ENCODE assay signal across 8 mouse cellular contexts in the genomic region with DNA sequence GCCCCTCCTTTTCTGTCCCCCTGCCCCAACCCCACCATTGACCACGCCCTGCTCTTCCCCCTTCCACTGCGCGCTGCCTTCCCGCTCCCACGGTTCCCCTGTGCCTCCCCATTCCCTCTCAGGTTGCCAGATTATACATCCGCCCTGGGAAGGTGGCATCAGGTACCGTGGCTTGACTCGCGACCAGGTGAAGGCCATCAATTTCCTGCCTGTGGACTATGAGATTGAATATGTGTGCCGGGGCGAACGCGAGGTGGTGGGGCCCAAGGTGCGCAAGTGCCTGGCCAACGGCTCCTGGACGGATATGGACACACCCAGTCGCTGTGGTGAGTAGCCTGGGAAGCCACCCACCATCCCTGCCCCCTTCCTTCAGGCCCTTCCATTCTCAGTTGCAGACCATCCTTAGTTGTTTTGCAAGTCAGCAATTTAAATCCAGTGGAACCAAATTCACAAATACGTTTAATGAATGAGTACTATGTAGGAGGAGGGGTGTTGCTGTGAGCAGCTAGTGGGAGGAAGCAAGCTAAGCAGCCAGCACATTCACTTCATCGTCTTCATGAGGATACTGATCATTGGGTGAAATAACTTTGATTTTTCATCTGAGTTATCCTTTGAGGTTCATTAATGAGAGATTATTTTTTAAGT. TPM values are rescaled to one million over a fixed set of nuclear protein-coding genes. Genes with fewer than 3 reads are reported as not detected.
DNase-seq lines count a peak whose midpoint lies in the region; ATAC-seq and TF ChIP-seq lines count a peak whose summit lies in the region.

No protein-coding gene starts in this region.

- no peak for ATAC-seq in lung, embryonic 14.5 days (ENCODE audit: insufficient read depth)
- no peak for ATAC-seq in hindbrain, postnatal 0 days
- no peak for ATAC-seq in monocyte, adult 5-6 weeks (replicated peaks; ENCODE audit: insufficient number of reproducible peaks, low FRiP score, low TSS enrichment, poor library complexity, severe bottlenecking)
- ATAC-seq in granulocyte monocyte progenitor cell, adult 5-6 weeks (replicated peaks; ENCODE audit: poor library complexity, severe bottlenecking): no peak

- H3K27ac ChIP-seq in lung, embryonic 14.5 days (ENCODE audit: low read depth): no peak overlapping the region
- peak overlapping the region; percentile 97 for H3K27ac ChIP-seq in hindbrain, postnatal 0 days
- no peak overlapping the region for H3K27ac ChIP-seq in olfactory bulb, adult 2 months (ENCODE audit: insufficient read depth, low read depth, low read length)

- no peak for TF ChIP-seq CTCF in lung, embryonic 14.5 days (IDR thresholded peaks at IDR 0.05; ENCODE audit: low read depth)
- no peak for TF ChIP-seq CTCF in hindbrain, postnatal 0 days (IDR thresholded peaks at IDR 0.05; ENCODE audit: low read depth)
- no peak for TF ChIP-seq CTCF in olfactory bulb, adult 2 months (IDR thresholded peaks at IDR 0.05; ENCODE audit: insufficient read depth, low read depth, low read length)

- H3K9ac ChIP-seq in lung, embryonic 14.5 days: peak overlapping the region; percentile 87
- H3K9ac ChIP-seq in hindbrain, postnatal 0 days (replicated peaks; ENCODE audit: low read length): peak overlapping the region; percentile 99

- 0 out of 2 replicates have a peak, but pooled peaks cover 6% of the 10 kb centered on the region for H3K4me1 ChIP-seq in lung, embryonic 14.5 days (ENCODE audit: insufficient read depth)
- H3K4me1 ChIP-seq in hindbrain, postnatal 0 days (ENCODE audit: insufficient read depth, low read length): peaks cover 14% of the 10 kb centered on the region
- H3K4me1 ChIP-seq in olfactory bulb, adult 2 months (ENCODE audit: control insufficient read depth, insufficient read depth, low read length): peaks cover 20% of the 10 kb centered on the region

- H3K36me3 ChIP-seq in lung, embryonic 14.5 days (ENCODE audit: insufficient read depth): no peaks in the 10 kb centered on the region
- H3K36me3 ChIP-seq in hindbrain, postnatal 0 days (ENCODE audit: insufficient read depth, low read length): peaks cover 1% of the 10 kb centered on the region; the same call in 1 of the 2 replicates

- peak overlapping the region; percentile 79; the same call in 1 of the 2 replicates for H3K4me3 ChIP-seq in lung, embryonic 14.5 days (ENCODE audit: low read depth, low read length)
- H3K4me3 ChIP-seq in hindbrain, postnatal 0 days (ENCODE audit: low read length): peak overlapping the region; percentile 91
- H3K4me3 ChIP-seq in olfactory bulb, adult 2 months (ENCODE audit: insufficient read depth, low read depth, low read length): peak overlapping the region; percentile 95

- DNase-seq in lung, embryonic 14.5 days: no peak
- no peak for DNase-seq in lung, postnatal 14 days
- DNase-seq in cerebellum, postnatal 14 days: peak; percentile 29 to 44
- no peak for DNase-seq in hindbrain, postnatal 0 days (ENCODE audit: low spot score)
- no peak for DNase-seq in left cerebral cortex, postnatal 4 days

- H3K4me2 ChIP-seq in lung, embryonic 14.5 days: peak overlapping the region; percentile 86
- H3K4me2 ChIP-seq in hindbrain, postnatal 0 days (ENCODE audit: low read depth, low read length): peak overlapping the region; percentile 76

- no peaks in the 10 kb centered on the region for H3K9me3 ChIP-seq in lung, embryonic 14.5 days (ENCODE audit: low read depth, low read length)
- H3K9me3 ChIP-seq in hindbrain, postnatal 0 days (ENCODE audit: low read length): no peaks in the 10 kb centered on the region

- no peaks in the 10 kb centered on the region; the same call in 1 of the 2 replicates for H3K27me3 ChIP-seq in lung, embryonic 14.5 days (ENCODE audit: insufficient read depth, low read length)
- H3K27me3 ChIP-seq in hindbrain, postnatal 0 days (ENCODE audit: insufficient read depth, low read length): no peaks in the 10 kb centered on the region

- 24% methylated on average over 19 of the region's 19 CpGs for WGBS in lung, embryonic 14.5 days
- 14% methylated on average over 19 of the region's 19 CpGs for WGBS in hindbrain, postnatal 0 days
- WGBS in olfactory bulb, adult 2 months: 31% methylated on average over 19 of the region's 19 CpGs

- no peak for TF ChIP-seq POLR2A in olfactory bulb, adult 2 months (IDR thresholded peaks at IDR 0.05; ENCODE audit: insufficient read depth, low read depth, low read length)

- intact Hi-C loops in left cerebral cortex, postnatal 4 days (cut with DNase I): loop anchor here (2.0 to 5.0 kb wide), 2 partner anchors 45 to 100 kb away; no protein-coding TSS in a partner anchor

RNA-seq across cellular contexts. Expression of a gene that starts 1.7 kb away (rescaled TPM):
- polyA plus RNA-seq in lung, embryonic 14.5 days (2014; fragmentation: Nextera tagmentation; extraction: Ambion mirVana): 7.0 and 8.8 TPM in 2 replicates
- 519 and 527 TPM in 2 replicates for total RNA-seq in hindbrain, postnatal 0 days (2014; rRNA removed)
- polyA plus RNA-seq in hindbrain, postnatal 0 days (2015; fragmentation: Nextera tagmentation; extraction: Ambion mirVana): 93.4 and 98.3 TPM in 2 replicates
- 220 and 221 TPM in 2 replicates for polyA plus RNA-seq in olfactory bulb, adult 2 months (2012; ENCODE audit: insufficient read depth, insufficient read length, low replicate concordance, missing spikeins)
- total RNA-seq in left cerebral cortex, postnatal 4 days (2021): 100 to 1,000 TPM; 430 to 482 TPM
- 20.1 to 24.2 TPM (median 24.1 TPM) in 3 replicates for total RNA-seq in monocyte, adult 5-6 weeks (2017)
- 1.3 and 2.0 TPM in 2 replicates for total RNA-seq in granulocyte monocyte progenitor cell, adult 5-6 weeks (2014; fragmentation: Nextera tagmentation)
- 0.57 and 1.7 TPM in 2 replicates for total RNA-seq in granulocyte monocyte progenitor cell, adult 5-6 weeks (2017)

RNA-seq across cellular contexts. Expression of a gene that starts 24.3 kb away (rescaled TPM):
- 0.11 and 0.13 TPM in 2 replicates for polyA plus RNA-seq in lung, embryonic 14.5 days (2014; fragmentation: Nextera tagmentation; extraction: Ambion mirVana)
- total RNA-seq in hindbrain, postnatal 0 days (2014; rRNA removed): 0.52 TPM in 1 of 2 replicates, not detected in the other
- 1.5 and 1.7 TPM in 2 replicates for polyA plus RNA-seq in hindbrain, postnatal 0 days (2015; fragmentation: Nextera tagmentation; extraction: Ambion mirVana)
- not detected in 2 replicates for polyA plus RNA-seq in olfactory bulb, adult 2 months (2012; ENCODE audit: insufficient read depth, insufficient read length, low replicate concordance, missing spikeins)
- total RNA-seq in left cerebral cortex, postnatal 4 days (2021): under 1 TPM in 1 of 2 experiments, not detected in 1; 0.20 TPM
- total RNA-seq in monocyte, adult 5-6 weeks (2017): not detected in 3 replicates
- not detected in 2 replicates for total RNA-seq in granulocyte monocyte progenitor cell, adult 5-6 weeks (2014; fragmentation: Nextera tagmentation)
- not detected in 2 replicates for total RNA-seq in granulocyte monocyte progenitor cell, adult 5-6 weeks (2017)

RNA-seq across cellular contexts. Expression of a gene that starts 40.8 kb away (rescaled TPM):
- 0.34 TPM in 1 of 2 replicates, not detected in the other for polyA plus RNA-seq in lung, embryonic 14.5 days (2014; fragmentation: Nextera tagmentation; extraction: Ambion mirVana)
- not detected in 2 replicates for total RNA-seq in hindbrain, postnatal 0 days (2014; rRNA removed)
- not detected in 2 replicates for polyA plus RNA-seq in hindbrain, postnatal 0 days (2015; fragmentation: Nextera tagmentation; extraction: Ambion mirVana)
- polyA plus RNA-seq in olfactory bulb, adult 2 months (2012; ENCODE audit: insufficient read depth, insufficient read length, low replicate concordance, missing spikeins): not detected in 2 replicates
- total RNA-seq in left cerebral cortex, postnatal 4 days (2021): not detected
- not detected in 3 replicates for total RNA-seq in monocyte, adult 5-6 weeks (2017)
- not detected in 2 replicates for total RNA-seq in granulocyte monocyte progenitor cell, adult 5-6 weeks (2014; fragmentation: Nextera tagmentation)
- total RNA-seq in granulocyte monocyte progenitor cell, adult 5-6 weeks (2017): not detected in 2 replicates

RNA-seq across cellular contexts. Expression of a gene that starts 46.5 kb away (rescaled TPM):
- 77.5 and 80.7 TPM in 2 replicates for polyA plus RNA-seq in lung, embryonic 14.5 days (2014; fragmentation: Nextera tagmentation; extraction: Ambion mirVana)
- total RNA-seq in hindbrain, postnatal 0 days (2014; rRNA removed): 118 and 137 TPM in 2 replicates
- 118 and 129 TPM in 2 replicates for polyA plus RNA-seq in hindbrain, postnatal 0 days (2015; fragmentation: Nextera tagmentation; extraction: Ambion mirVana)
- not detected in 2 replicates for polyA plus RNA-seq in olfactory bulb, adult 2 months (2012; ENCODE audit: insufficient read depth, insufficient read length, low replicate concordance, missing spikeins)
- total RNA-seq in left cerebral cortex, postnatal 4 days (2021): 100 to 1,000 TPM; 218 to 227 TPM
- 0.64 to 3.4 TPM in 2 of 3 replicates, not detected in the other for total RNA-seq in monocyte, adult 5-6 weeks (2017)
- 1.2 TPM in 1 of 2 replicates, not detected in the other for total RNA-seq in granulocyte monocyte progenitor cell, adult 5-6 weeks (2014; fragmentation: Nextera tagmentation)
- 0.57 TPM in 1 of 2 replicates, not detected in the other for total RNA-seq in granulocyte monocyte progenitor cell, adult 5-6 weeks (2017)

RNA-seq across cellular contexts. Expression of a gene that starts 50.6 kb away (rescaled TPM):
- polyA plus RNA-seq in lung, embryonic 14.5 days (2014; fragmentation: Nextera tagmentation; extraction: Ambion mirVana): 0.07 TPM in 1 of 2 replicates, not detected in the other
- not detected in 2 replicates for total RNA-seq in hindbrain, postnatal 0 days (2014; rRNA removed)
- 0.06 TPM in 1 of 2 replicates, not detected in the other for polyA plus RNA-seq in hindbrain, postnatal 0 days (2015; fragmentation: Nextera tagmentation; extraction: Ambion mirVana)
- not detected in 2 replicates for polyA plus RNA-seq in olfactory bulb, adult 2 months (2012; ENCODE audit: insufficient read depth, insufficient read length, low replicate concordance, missing spikeins)
- not detected for total RNA-seq in left cerebral cortex, postnatal 4 days (2021)
- total RNA-seq in monocyte, adult 5-6 weeks (2017): not detected in 3 replicates
- not detected in 2 replicates for total RNA-seq in granulocyte monocyte progenitor cell, adult 5-6 weeks (2014; fragmentation: Nextera tagmentation)
- not detected in 2 replicates for total RNA-seq in granulocyte monocyte progenitor cell, adult 5-6 weeks (2017)

Comparison
In these comparisons a context has a peak if more than half of its experiments do, and no peak if none do; other contexts are left out.
1. DNase-seq: peak in cerebellum, postnatal 14 days (2 of 2); none in lung, embryonic 14.5 days (single experiment), lung, postnatal 14 days (single experiment), hindbrain, postnatal 0 days (single experiment) and left cerebral cortex, postnatal 4 days (single experiment).
2. RNA of a gene that starts 1.7 kb away (total RNA-seq): 519 to 527 TPM in hindbrain, postnatal 0 days and 430 to 482 TPM in left cerebral cortex, postnatal 4 days; 20.1 to 24.2 TPM in monocyte, adult 5-6 weeks and 0.57 to 2.0 TPM in granulocyte monocyte progenitor cell, adult 5-6 weeks; every median in the first group is over 10 times any median in the second.
3. Peak in every context shown above with its lines, with median percentiles within 50 percentile points of each other: H3K4me3 ChIP-seq.